Mouse (Mus musculus) retina, postnatal 1 day (tissue): ENCODE measurements at regions not wholly inside any gene's neighbourhood (a gene's known extent, or its start where the extent isn't known, plus 50 kb on each side); places are given as distances from the start of the nearest gene placed in this dataset.

Experiments used
- DNase-seq: peaks from one replicate; pipeline ENCODE4 v3.0.0-alpha.2; 2012

GRCm38 (mm10) chr3:54443791-54444190, 82.9 kb downstream of the Postn start:
- peak; percentile 51 for DNase-seq

DNA sequence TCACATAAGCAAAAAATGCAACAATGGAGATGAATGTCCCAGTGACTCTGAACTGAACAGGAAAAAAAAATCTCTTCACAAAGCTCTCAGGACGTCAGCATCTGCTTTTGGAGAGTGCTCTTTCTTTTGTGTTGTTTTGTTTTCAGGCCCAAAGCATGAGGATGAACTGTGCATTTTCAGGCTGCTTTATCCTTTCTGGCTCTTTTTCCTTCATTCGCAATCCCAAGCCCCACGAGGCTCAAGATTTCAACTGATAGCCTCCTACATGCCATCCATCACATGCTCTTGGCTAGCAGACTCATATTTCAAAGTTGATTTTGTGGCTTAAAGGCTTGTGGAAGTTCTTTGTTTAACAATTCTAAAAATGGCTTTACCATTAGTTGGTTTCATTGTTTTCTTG, 86.0 kb downstream of the Postn start:
- DNase-seq: no peak

GRCm38 (mm10) chr3:54457416-54457815, 96.5 kb downstream of the Postn start:
- no peak for DNase-seq

GRCm38 (mm10) chr3:54461366-54461765, 100.5 kb downstream of the Postn start:
- no peak for DNase-seq

DNA sequence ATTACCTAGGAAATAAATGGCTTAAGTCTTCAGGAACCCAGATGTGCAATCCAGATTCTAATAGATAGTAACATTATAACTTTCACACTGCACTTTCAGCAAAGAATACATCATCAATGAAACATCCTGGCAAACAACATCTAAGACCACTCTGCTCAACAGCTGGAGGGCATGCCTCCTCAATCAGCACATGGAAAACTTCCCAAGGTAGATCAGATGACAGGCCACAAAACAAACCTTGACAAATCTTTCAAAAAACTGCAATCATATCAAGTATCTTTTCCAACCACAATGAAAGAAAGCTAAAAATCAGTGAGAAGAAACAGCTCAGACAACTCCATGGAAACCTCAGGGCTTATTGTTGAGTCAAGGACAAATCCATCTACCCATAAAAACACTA, 105.2 kb downstream of the Postn start:
- no peak for DNase-seq

GRCm38 (mm10) chr3:54474209-54474608, 113.3 kb downstream of the Postn start:
- no peak for DNase-seq

DNA sequence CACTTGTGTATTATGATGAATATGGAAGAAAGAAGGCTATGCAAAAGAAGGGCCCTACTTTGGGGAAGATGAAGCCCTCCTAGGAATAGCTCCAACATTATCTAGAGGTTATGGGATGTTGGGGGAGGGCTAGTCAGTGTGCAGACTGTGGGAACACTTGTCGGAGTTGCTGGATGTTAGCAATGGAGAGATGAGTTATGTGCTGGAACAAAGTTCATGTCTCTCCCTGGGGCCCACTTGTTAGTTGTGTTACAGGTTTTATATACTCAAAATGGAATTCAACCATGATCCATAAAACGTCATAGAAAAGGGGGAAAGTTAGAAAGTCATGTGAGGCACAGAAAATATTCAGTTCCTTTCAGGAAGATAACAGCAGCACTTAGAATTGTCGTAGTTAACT, 115.0 kb downstream of the Postn start:
- DNase-seq: no peak

DNA sequence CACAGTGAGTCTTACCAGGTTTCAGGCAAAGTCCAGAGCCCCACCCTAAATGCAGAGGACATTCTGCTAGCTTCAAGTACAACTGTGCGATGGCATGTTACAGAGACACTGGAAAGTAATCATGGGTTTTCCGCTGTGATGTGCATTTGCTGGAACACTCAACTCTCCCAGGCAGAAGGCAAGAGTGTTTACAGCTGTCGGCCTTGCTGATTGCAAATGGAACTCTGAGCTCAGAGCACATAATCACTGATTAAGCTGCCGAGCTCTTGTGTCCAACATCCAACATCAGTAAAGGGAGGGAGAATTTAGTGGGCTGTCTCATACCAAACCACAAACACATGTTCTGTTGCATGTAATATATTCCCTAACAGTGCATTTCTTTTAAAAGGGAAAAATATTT, 117.1 kb downstream of the Postn start:
- DNase-seq: no peak

DNA sequence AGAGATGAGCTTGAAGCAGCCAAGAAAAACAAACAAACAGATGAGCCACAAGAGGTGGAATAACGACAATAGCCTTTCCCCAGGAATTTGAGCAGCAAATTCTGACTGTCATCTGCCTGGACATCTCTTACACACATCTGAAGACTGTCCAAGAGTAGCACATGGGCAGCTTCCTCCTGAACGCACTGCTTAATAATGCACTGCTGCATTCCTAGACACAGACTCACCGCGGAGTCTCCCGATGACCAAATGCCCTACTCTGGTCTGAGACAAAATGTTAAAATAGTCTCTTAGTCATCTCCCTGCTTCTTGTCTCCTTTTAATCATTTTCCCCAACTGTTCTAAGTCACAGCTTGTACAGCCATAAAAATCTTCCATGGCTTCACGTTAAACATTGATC, 119.3 kb downstream of the Postn start:
- no peak for DNase-seq

GRCm38 (mm10) chr3:54487346-54487745, 126.4 kb downstream of the Postn start:
- no peak for DNase-seq

- peak; percentile 2 for DNase-seq
These were observed 126.9 kb downstream of the Postn start for GRCm38 (mm10) chr3:54487844-54488243.

GRCm38 (mm10) chr3:54490249-54490900, 129.5 kb downstream of the Postn start:
- DNase-seq: no peak

- DNase-seq: no peak
These were observed 132.7 kb downstream of the Postn start for GRCm38 (mm10) chr3:54493567-54493966.

GRCm38 (mm10) chr3:54504997-54505396, 144.1 kb downstream of the Postn start:
- no peak for DNase-seq

DNA sequence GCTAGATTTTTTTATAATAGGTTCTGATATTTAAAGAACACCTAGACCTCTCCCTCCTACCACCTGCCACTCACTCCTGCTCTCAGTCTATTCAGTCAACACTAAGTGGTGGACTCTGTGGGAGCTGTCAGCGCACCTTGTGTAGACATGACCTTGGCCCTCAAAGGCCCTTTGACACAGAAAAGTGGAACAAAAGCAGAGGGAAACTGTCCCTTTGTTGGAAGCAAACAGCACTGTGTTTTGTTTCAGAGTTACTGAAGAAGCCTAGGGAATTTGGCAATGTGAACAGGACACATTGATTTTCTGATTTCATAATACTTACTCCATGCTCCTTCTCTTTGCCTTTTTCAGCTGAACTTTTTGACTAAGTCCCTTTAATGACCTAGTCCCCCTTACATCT, 146.7 kb downstream of the Postn start:
- no peak for DNase-seq

DNA sequence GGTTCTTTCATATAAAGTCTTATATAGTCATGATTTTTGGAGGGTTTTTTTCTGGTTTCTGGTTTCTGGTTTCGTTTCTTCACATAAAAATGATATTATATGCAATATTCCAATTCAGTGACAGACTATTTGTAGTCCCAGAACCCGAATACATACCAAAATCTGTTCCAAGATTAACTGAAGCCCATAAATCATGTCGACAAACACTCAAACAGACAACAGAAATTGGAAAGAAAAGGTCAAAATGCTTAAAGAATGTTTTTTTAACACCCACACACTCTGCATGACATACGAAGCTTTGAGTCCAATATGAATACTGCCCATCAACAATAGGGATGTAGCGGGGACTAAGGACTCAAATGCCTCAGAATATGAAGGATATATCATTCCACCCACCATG, 148.0 kb downstream of the Postn start:
- no peak for DNase-seq

GRCm38 (mm10) chr3:54517251-54517650, 156.3 kb downstream of the Postn start:
- no peak for DNase-seq

- no peak for DNase-seq
These were observed 161.8 kb downstream of the Postn start for GRCm38 (mm10) chr3:54522716-54523115.

DNA sequence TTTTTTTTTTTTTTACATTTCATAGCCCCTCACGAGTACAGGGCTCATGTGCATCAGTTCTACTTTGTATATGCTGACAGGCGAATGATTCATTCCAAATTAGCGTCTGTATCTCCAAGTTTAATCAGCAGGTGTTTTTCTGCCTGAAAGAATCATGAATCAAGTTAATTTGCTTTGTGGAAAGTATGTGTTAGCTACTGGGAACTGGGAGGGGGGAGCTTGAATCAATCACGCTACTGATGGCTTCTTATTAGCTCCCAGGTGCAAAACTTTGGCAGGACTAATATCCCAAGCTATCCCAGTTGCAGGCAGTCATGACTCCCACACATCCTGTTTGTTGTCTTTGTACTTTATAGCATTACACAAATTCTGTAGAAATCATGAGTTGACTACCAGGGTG, 165.7 kb downstream of the Postn start:
- no peak for DNase-seq

GRCm38 (mm10) chr3:54528292-54528691, 164.3 kb upstream of the Supt20 start:
- DNase-seq: no peak

DNA sequence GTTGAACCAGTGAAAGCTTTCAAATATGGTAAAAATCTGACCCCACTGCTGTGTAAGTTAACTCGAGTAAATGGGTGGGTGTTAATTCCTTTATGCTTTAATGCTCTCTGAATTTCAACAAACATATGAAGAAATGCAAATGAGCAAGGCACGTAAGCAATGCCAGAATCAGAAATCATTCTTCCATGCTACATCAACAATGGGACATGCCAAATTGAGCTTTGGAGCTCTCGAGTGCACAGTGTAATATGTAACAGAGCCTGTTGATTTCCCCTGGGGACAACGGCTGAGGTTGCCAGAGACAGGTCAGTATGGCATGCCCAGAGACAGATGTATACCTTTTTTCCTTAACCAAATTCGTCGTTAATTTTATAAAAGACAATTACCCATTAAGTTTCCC, 162.4 kb upstream of the Supt20 start:
- no peak for DNase-seq

- no peak for DNase-seq
These were observed 157.2 kb upstream of the Supt20 start for GRCm38 (mm10) chr3:54535361-54535760.

- no peak for DNase-seq
These were observed 154.6 kb upstream of the Supt20 start for GRCm38 (mm10) chr3:54538055-54538454.

- DNase-seq: no peak
These were observed 152.0 kb upstream of the Supt20 start for GRCm38 (mm10) chr3:54540540-54541080.

GRCm38 (mm10) chr3:54541389-54541788, 151.2 kb upstream of the Supt20 start:
- no peak for DNase-seq
